Mouse (Mus musculus) ES-E14 (cell line): Measurements from ENCODE around the gene Gm3558. TPM values are rescaled to one million over a fixed set of nuclear protein-coding genes. Genes with fewer than 3 reads are reported as not detected.
A peak's percentile ranks its signal among the peaks of the same experiment; 100 is the strongest.
"Not testable (repeated sequence)": the region's sequence is repeated elsewhere in the genome, so short reads cannot be mapped to it uniquely, and the experiment has no call there.

Source experiments
- DNase-seq: peaks from one replicate; pipeline ENCODE4 v3.0.0-alpha.2; 2013; ENCODE audit warnings: low read depth, low spot score
- H3K27ac ChIP-seq: 2 replicates; pipeline ENCODE4 v1.5.1; 2012; ENCODE audit warnings: low read depth, mild to moderate bottlenecking, low read length, moderate library complexity, mixed read lengths; ENCODE audit not compliant: poor library complexity, insufficient read depth, severe bottlenecking
- H3K36me3 ChIP-seq: 2 replicates; pipeline ENCODE4 v1.6.1; 2012; ENCODE audit warnings: mild to moderate bottlenecking, low read length, moderate library complexity, mixed read lengths; ENCODE audit not compliant: control insufficient read depth, poor library complexity, insufficient read depth, severe bottlenecking
- H3K4me1 ChIP-seq, 2 experiments: fragments of 150-350 bp in 1 of 2; sonication (generic) in 1 of 2; 2 replicates each; pipeline ENCODE4 v1.6.1; 2012; ENCODE audit warnings: low read length in 2 of 2, mild to moderate bottlenecking in 1 of 2, mixed read lengths in 1 of 2; ENCODE audit not compliant: control insufficient read depth in 2 of 2, insufficient read depth in 2 of 2, poor library complexity in 1 of 2
- H3K4me3 ChIP-seq, 2 experiments: fragments of 150-350 bp in 1 of 2; sonication (generic) in 1 of 2; 2 replicates each; pipeline ENCODE4 v1.5.1; 2012; ENCODE audit warnings: low read length in 2 of 2, low read depth in 1 of 2, mild to moderate bottlenecking in 1 of 2, mixed read lengths in 1 of 2; ENCODE audit not compliant: insufficient read depth in 1 of 2, poor library complexity in 1 of 2, severe bottlenecking in 1 of 2
- H3K9ac ChIP-seq: 2 replicates; pipeline ENCODE4 v1.6.1; 2012; ENCODE audit warnings: low read depth, mild to moderate bottlenecking, low read length, mixed read lengths; ENCODE audit not compliant: poor library complexity, insufficient read depth, severe bottlenecking
- H3K9me3 ChIP-seq: fragments of 150-350 bp; sonication (generic); 2 replicates; pipeline ENCODE4 v1.6.1; 2012; ENCODE audit warnings: low read depth, mild to moderate bottlenecking, low read length; ENCODE audit not compliant: control insufficient read depth, insufficient read depth
- in situ Hi-C, 2 experiments: fragments of 600-800 bp; cut with MboI; formaldehyde crosslinking; loops; one replicate each; pipeline ENCODE4 v1.15.1; 2025; ENCODE audit warnings: low sequenced_read_pairs in 2 of 2, inconsistent platforms in 1 of 2; ENCODE audit not compliant: unreplicated experiment in 2 of 2
- total RNA-seq: library from RNA; depleted of rRNA; stranded (reverse); fragments of 300-350 nt; gene quantifications from 2 replicates; pipeline ENCODE4 v1.2.3, GENCODE M21; 2012; rRNA removed

Gm3558 gene
- 6.0 and 7.6 TPM in 2 replicates for total RNA-seq

DNA sequence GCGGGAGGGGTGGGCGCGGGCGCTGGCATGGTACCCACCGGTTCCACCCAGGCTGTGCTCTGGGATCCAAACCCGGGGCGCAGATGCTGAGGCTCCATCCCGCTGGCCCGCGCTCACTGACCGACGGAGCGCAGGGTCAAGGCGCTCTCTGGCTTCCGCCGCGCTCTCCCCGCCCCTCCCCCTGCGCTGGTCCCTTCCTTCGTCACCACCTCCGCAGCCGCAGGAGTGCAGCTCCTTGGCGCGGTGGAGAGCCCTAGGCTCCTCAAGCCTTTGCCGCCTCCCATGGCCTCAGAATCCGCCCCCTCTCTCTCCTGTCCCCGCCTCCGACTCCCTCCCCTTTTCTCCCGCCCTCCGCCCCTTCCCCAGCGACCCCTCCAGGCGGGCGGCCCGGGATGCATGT lies at the start of gene Gm3558:
Gene Gm3558 (minus strand): TSS at position 185 of the 400 bp plus-strand sequence.
- H3K36me3 ChIP-seq, H3K4me1 ChIP-seq, DNase-seq, H3K27ac ChIP-seq, in situ Hi-C loops, H3K9me3 ChIP-seq, H3K9ac ChIP-seq: not testable (repeated sequence)
- peak within 1 kb of the TSS; percentile 44 to 61; a peak in 2 of 4 replicates for H3K4me3 ChIP-seq

DNA sequence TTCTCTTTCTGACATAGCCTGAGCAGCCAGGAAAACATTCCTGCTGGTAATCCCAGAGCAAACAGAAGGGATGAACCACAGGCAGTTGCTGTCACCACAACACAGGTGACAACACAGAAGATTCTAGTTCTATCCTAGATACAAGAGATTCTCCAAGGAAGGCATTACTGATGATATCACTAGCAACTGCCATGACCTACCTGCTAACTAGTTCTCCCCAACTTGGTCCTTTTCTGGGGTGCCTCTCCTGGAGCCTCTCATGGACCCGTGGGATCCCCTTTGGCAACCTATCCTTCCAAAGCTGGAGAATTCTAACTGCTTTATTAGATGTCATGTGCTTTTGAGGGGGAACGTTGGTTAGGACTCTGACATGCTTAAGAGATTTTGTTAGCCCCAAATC lies 27.1 kb upstream of the Gm3558 start, which contains the start of gene Gm10338:
Gene Gm10338 (minus strand): TSS at position 101 of the 400 bp plus-strand sequence.
- H3K4me3 ChIP-seq, DNase-seq, in situ Hi-C loops: not testable (repeated sequence)

DNA sequence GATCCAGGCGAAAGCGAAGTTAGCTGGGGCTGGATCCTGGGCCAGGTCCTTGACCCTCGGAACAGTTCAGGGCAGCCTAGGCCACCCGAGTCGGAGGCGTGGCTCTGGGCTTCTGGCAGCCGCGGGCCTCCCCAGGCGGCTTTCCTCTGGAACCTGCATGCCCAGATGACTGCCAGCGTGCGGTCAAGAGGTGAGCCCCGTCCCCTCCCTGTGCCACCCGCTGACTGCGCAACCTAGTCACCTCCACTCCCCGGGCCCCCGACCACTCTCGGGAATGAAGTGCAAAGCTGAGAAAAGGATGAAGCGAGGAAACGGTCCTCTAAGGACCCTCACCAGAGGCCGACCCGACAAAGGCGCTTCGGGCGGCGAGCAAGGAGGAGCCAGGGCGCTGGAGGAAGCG lies 476 bp downstream of the Gm3558 start:
- H3K36me3 ChIP-seq, DNase-seq, H3K9ac ChIP-seq: not testable (repeated sequence)

More for the DNA sequence above, 27.1 kb upstream of the Gm3558 start, which contains the start of gene Gm10338:
- H3K4me1 ChIP-seq, H3K36me3 ChIP-seq, H3K27ac ChIP-seq, H3K9me3 ChIP-seq, H3K9ac ChIP-seq: not testable (repeated sequence)

DNA sequence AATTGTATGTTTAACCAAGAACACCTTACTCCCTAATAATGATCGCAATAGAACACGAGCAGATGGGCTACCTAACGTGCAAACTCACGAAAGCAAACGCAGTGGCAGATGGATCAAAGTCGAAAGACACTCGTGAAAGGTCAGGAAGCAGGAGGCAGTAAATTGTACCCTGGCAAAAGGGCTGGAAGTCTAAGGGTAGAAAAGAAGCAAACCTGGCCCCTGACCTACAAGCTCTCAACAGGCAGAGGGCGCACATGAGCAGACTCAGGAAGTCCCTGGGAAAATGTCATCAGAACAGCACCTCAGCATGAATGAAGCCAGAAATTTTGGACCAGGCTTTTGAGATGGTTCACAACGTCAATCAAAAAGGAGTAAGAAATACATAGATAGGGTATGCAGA lies 1.1 kb downstream of the Gm3558 start:
- H3K9me3 ChIP-seq, H3K9ac ChIP-seq, H3K4me1 ChIP-seq, in situ Hi-C loops, H3K36me3 ChIP-seq, DNase-seq, H3K4me3 ChIP-seq, H3K27ac ChIP-seq: not testable (repeated sequence)

More for the DNA sequence above, 476 bp downstream of the Gm3558 start:
- H3K4me1 ChIP-seq, H3K27ac ChIP-seq, in situ Hi-C loops, H3K9me3 ChIP-seq: not testable (repeated sequence)
- H3K4me3 ChIP-seq = peak overlapping the region; percentile 44 to 61; a peak in 2 of 4 replicates

Other genes with a start within 250 kb of the Gm3558 start
- not detected in 2 replicates for gene Gm5797, start 236.2 kb downstream of the Gm3558 start, total RNA-seq
- gene Gm8374, start 203.4 kb downstream of the Gm3558 start, total RNA-seq = not detected in 2 replicates
- gene Gm3755, start 117.6 kb downstream of the Gm3558 start, total RNA-seq = not detected in 2 replicates
- gene Gm3752, start 84.8 kb downstream of the Gm3558 start, total RNA-seq = 0.13 and 0.16 TPM in 2 replicates
- not detected in 2 replicates for gene Gm10338, start 27.0 kb upstream of the Gm3558 start, total RNA-seq
- gene Gm10128, start 75.4 kb upstream of the Gm3558 start, total RNA-seq = not detected in 2 replicates
- not detected in 2 replicates for gene Gm26661, start 223.0 kb upstream of the Gm3558 start, total RNA-seq
- gene Flnb, start 249.4 kb upstream of the Gm3558 start, total RNA-seq = 350 and 387 TPM in 2 replicates